Comparison of ENCODE assay signal across 19 mouse cellular contexts in genomic region chr9:35095726-35096125, GRCm38 (mm10). TPM values are rescaled to one million over a fixed set of nuclear protein-coding genes. Genes with fewer than 3 reads are reported as not detected.
DNase-seq lines count a peak whose midpoint lies in the region; ATAC-seq and TF ChIP-seq lines count a peak whose summit lies in the region.
"Had no signal": no experiment of that assay in that cellular context is flagged by ENCODE, and none has a peak within 500 bp of the region (broad histone marks: within the 10 kb centered on the region; RNA-seq: fewer than 3 reads in every experiment).

No protein-coding gene starts in this region.

- no peaks in the 10 kb centered on the region for H3K9me3 ChIP-seq in heart, postnatal 0 days (replicated peaks; ENCODE audit: control insufficient read depth, low read length)
- no peaks in the 10 kb centered on the region for H3K9me3 ChIP-seq in heart, embryonic 10.5 days
- no peaks in the 10 kb centered on the region for H3K9me3 ChIP-seq in kidney, embryonic 15.5 days (replicated peaks)
- H3K9me3 ChIP-seq: embryonic facial prominence, embryonic 10.5 days; hindbrain, embryonic 10.5 days; midbrain, embryonic 12.5 days had no signal

- no peak for ATAC-seq in heart, postnatal 0 days (ENCODE audit: insufficient read depth, low read depth)
- ATAC-seq in kidney, embryonic 15.5 days (replicated peaks; ENCODE audit: low FRiP score) = no peak
- ATAC-seq in Patski = peak; percentile 91
- ATAC-seq: CD4-positive, CD25-positive, alpha-beta regulatory T cell, adult 4 months; forebrain, embryonic 14.5 days; hindbrain, postnatal 0 days had no signal

- no peak overlapping the region for H3K4me3 ChIP-seq in heart, postnatal 0 days (ENCODE audit: low read depth, low read length)
- H3K4me3 ChIP-seq in heart, embryonic 10.5 days = no peak overlapping the region
- no peak overlapping the region for H3K4me3 ChIP-seq in kidney, embryonic 15.5 days (replicated peaks)
- H3K4me3 ChIP-seq: embryonic facial prominence, embryonic 10.5 days; hindbrain, embryonic 10.5 days; left cerebral cortex, adult 2 months; midbrain, embryonic 12.5 days had no signal

- no peak overlapping the region for H3K4me2 ChIP-seq in heart, postnatal 0 days (ENCODE audit: low read depth, low read length)
- H3K4me2 ChIP-seq in kidney, embryonic 15.5 days = no peak overlapping the region
- H3K4me2 ChIP-seq: midbrain, embryonic 12.5 days had no signal

- WGBS in heart, postnatal 0 days = 66% methylated on average over 1 of the region's 1 CpGs
- 83% methylated on average over 1 of the region's 1 CpGs for WGBS in heart, embryonic 10.5 days
- WGBS in kidney, embryonic 15.5 days = 85% methylated on average over 1 of the region's 1 CpGs

- no peak overlapping the region for H3K27ac ChIP-seq in heart, postnatal 0 days (ENCODE audit: low read depth)
- no peak overlapping the region for H3K27ac ChIP-seq in heart, embryonic 10.5 days
- no peak overlapping the region for H3K27ac ChIP-seq in kidney, embryonic 15.5 days
- H3K27ac ChIP-seq: embryonic facial prominence, embryonic 10.5 days; hindbrain, embryonic 10.5 days; hindbrain, postnatal 0 days; left cerebral cortex, adult 2 months; midbrain, embryonic 12.5 days had no signal

- H3K9ac ChIP-seq in heart, postnatal 0 days (replicated peaks; ENCODE audit: low read depth, low read length) = no peak overlapping the region
- H3K9ac ChIP-seq in kidney, embryonic 15.5 days = no peak overlapping the region
- H3K9ac ChIP-seq: midbrain, embryonic 12.5 days had no signal

- no peak for TF ChIP-seq CTCF in heart, postnatal 0 days (IDR thresholded peaks at IDR 0.05; ENCODE audit: low read depth)
- TF ChIP-seq CTCF in Patski (IDR thresholded peaks at IDR 0.05) = no peak

- no peaks in the 10 kb centered on the region for H3K4me1 ChIP-seq in heart, postnatal 0 days (ENCODE audit: control insufficient read depth, insufficient read depth)
- peaks cover 15% of the 10 kb centered on the region; the same call in 1 of the 2 replicates for H3K4me1 ChIP-seq in heart, embryonic 10.5 days
- H3K4me1 ChIP-seq in kidney, embryonic 15.5 days = no peaks in the 10 kb centered on the region
- H3K4me1 ChIP-seq: hindbrain, embryonic 10.5 days; midbrain, embryonic 12.5 days had no signal

- peak; percentile 2 for DNase-seq in heart, postnatal 0 days (ENCODE audit: low spot score)
- DNase-seq in heart, embryonic 10.5 days (ENCODE audit: low spot score) = no peak
- DNase-seq in kidney, adult 9 months = peak; percentile 16
- DNase-seq in 3T3-L1 (ENCODE audit: low read depth, low spot score) (peak; percentile 42), Patski (ENCODE audit: low read depth, low spot score) (peak; percentile 35)
- DNase-seq in urinary bladder, adult 2 months (ENCODE audit: low spot score) = no peak
- DNase-seq: layer of hippocampus, adult 9-11 months; left cerebral cortex, postnatal 4 days; liver; right cerebral cortex, postnatal 4 days; thymus, adult 2 months had no signal

- no peaks in the 10 kb centered on the region for H3K36me3 ChIP-seq in heart, postnatal 0 days (replicated peaks; ENCODE audit: control insufficient read depth, insufficient read depth, low read length)
- no peaks in the 10 kb centered on the region for H3K36me3 ChIP-seq in heart, embryonic 10.5 days
- H3K36me3 ChIP-seq in kidney, embryonic 15.5 days = no peaks in the 10 kb centered on the region
- H3K36me3 ChIP-seq: embryonic facial prominence, embryonic 10.5 days; hindbrain, embryonic 10.5 days; midbrain, embryonic 12.5 days had no signal

- in situ Hi-C loops in Patski (cut with MboI; ENCODE audit: low pct_unique_long_range_greater_than_20kb) = no loop called here

- CTCF ChIA-PET in Patski (lab: Charles Lee) = no interaction called here

- TF ChIP-seq EP300 in heart, postnatal 0 days (IDR thresholded peaks at IDR 0.05; ENCODE audit: low read depth) = no peak

- H3K27me3 ChIP-seq in heart, postnatal 0 days (ENCODE audit: control insufficient read depth, insufficient read depth, low read length) = no peaks in the 10 kb centered on the region
- no peaks in the 10 kb centered on the region for H3K27me3 ChIP-seq in heart, embryonic 10.5 days (ENCODE audit: insufficient read depth, poor library complexity, severe bottlenecking)
- H3K27me3 ChIP-seq in kidney, embryonic 15.5 days = no peaks in the 10 kb centered on the region
- no peaks in the 10 kb centered on the region for H3K27me3 ChIP-seq in Patski
- H3K27me3 ChIP-seq: midbrain, embryonic 12.5 days had no signal

- POLR2A ChIA-PET in Patski (lab: Charles Lee) = no interaction called here

RNA-seq across cellular contexts. Expression of gene St3gal4, which starts 23.3 kb away (rescaled TPM):
- 37.2 and 37.6 TPM in 2 replicates for total RNA-seq in heart, postnatal 0 days (2014; rRNA removed; ENCODE audit: low replicate concordance)
- polyA plus RNA-seq in heart, postnatal 0 days (2015; fragmentation: Nextera tagmentation; extraction: Ambion mirVana) = 24.8 and 25.2 TPM in 2 replicates
- polyA plus RNA-seq in heart, embryonic 10.5 days (2016; fragmentation: Nextera tagmentation; extraction: Ambion mirVana) = 16.0 and 18.4 TPM in 2 replicates
- 17.4 and 17.8 TPM in 2 replicates for polyA plus RNA-seq in kidney, embryonic 15.5 days (2015; fragmentation: Nextera tagmentation; extraction: Ambion mirVana)
- polyA plus RNA-seq in Patski (2021) = 53.6 TPM
- polyA plus RNA-seq in urinary bladder, adult 2 months (2012; rRNA removed) = 5.1 and 11.2 TPM in 2 replicates

Comparison
In these comparisons a context has a peak if more than half of its experiments do, and no peak if none do; other contexts are left out.
1. DNase-seq: peak in heart, postnatal 0 days (single experiment), kidney, adult 9 months (single experiment), 3T3-L1 (single experiment) and Patski (single experiment); none in heart, embryonic 10.5 days (single experiment) and urinary bladder, adult 2 months (single experiment).